Mouse (Mus musculus) telencephalon, adult 2 months (tissue): ENCODE data around the gene Pyy.

Experiments
- DNase-seq: peaks from one replicate; pipeline ENCODE4 v3.0.0-alpha.2; 2011; ENCODE audit warnings: low read depth, low spot score

Pyy gene

GRCm38 (mm10) chr11:102095676-102096075 is 12.0 kb downstream of the Pyy start:
- DNase-seq: no peak

GRCm38 (mm10) chr11:102089088-102089808 is 18.4 kb downstream of the Pyy start:
- DNase-seq: peak; percentile 63

GRCm38 (mm10) chr11:102087931-102088898 is 19.4 kb downstream of the Pyy start, which contains the start of gene Mpp2:
Mpp2 (minus strand) TSS chr11:102088515.
- DNase-seq: peak; percentile 73

GRCm38 (mm10) chr11:102087081-102087751 is 20.4 kb downstream of the Pyy start:
- DNase-seq: peak; percentile 82

GRCm38 (mm10) chr11:102086331-102086730 is 21.3 kb downstream of the Pyy start:
- peak; percentile 84 for DNase-seq

- no peak for DNase-seq
These were observed 23.5 kb downstream of the Pyy start for GRCm38 (mm10) chr11:102084159-102084558.

- no peak for DNase-seq
These were observed 24.4 kb downstream of the Pyy start for GRCm38 (mm10) chr11:102083193-102083592.

- peak; percentile 43 for DNase-seq
These were observed 25.3 kb downstream of the Pyy start for GRCm38 (mm10) chr11:102082322-102082721.

GRCm38 (mm10) chr11:102073722-102074121 is 33.9 kb downstream of the Pyy start:
- DNase-seq: no peak

GRCm38 (mm10) chr11:102072729-102073128 is 34.9 kb downstream of the Pyy start:
- no peak for DNase-seq

GRCm38 (mm10) chr11:102070426-102070825 is 37.2 kb downstream of the Pyy start:
- DNase-seq: no peak

- DNase-seq: peak; percentile 24
These were observed 38.0 kb downstream of the Pyy start for GRCm38 (mm10) chr11:102069633-102070032.

- DNase-seq: no peak
These were observed 38.7 kb downstream of the Pyy start for GRCm38 (mm10) chr11:102068969-102069368.

GRCm38 (mm10) chr11:102063076-102063475 is 44.6 kb downstream of the Pyy start:
- no peak for DNase-seq

- no peak for DNase-seq
These were observed 45.6 kb downstream of the Pyy start for GRCm38 (mm10) chr11:102061941-102062473.

GRCm38 (mm10) chr11:102061236-102061940 is 46.2 kb downstream of the Pyy start:
- peak; percentile 49 for DNase-seq
